In genomic region chr16:35221581-35221980, GRCm38 (mm10) we compare ENCODE assay signal across 25 mouse cellular contexts.
A peak's percentile ranks its signal among the peaks of the same experiment; 100 is the strongest.
DNase-seq lines count a peak whose midpoint lies in the region; ATAC-seq and TF ChIP-seq lines count a peak whose summit lies in the region.
"Had no signal": no experiment of that assay in that cellular context is flagged by ENCODE, and none has a peak within 500 bp of the region (broad histone marks: within the 10 kb centered on the region; RNA-seq: fewer than 3 reads in every experiment).

No protein-coding gene starts in this region.

- TF ChIP-seq CTCF in heart, adult 2 months (IDR thresholded peaks at IDR 0.05): no peak
- TF ChIP-seq CTCF in cortical plate, adult 2 months (IDR thresholded peaks at IDR 0.05; ENCODE audit: extremely low read depth, insufficient read depth, low read length): no peak

- peaks cover 90% of the 10 kb centered on the region for H3K4me1 ChIP-seq in heart, embryonic 10.5 days
- peaks cover 72% of the 10 kb centered on the region for H3K4me1 ChIP-seq in heart, embryonic 16.5 days (ENCODE audit: control insufficient read depth, insufficient read depth, low read length)
- peaks cover 12% of the 10 kb centered on the region; the same call in 1 of the 2 replicates for H3K4me1 ChIP-seq in heart, adult 2 months (ENCODE audit: control insufficient read depth, insufficient read depth, low read length)
- peaks cover 23% of the 10 kb centered on the region for H3K4me1 ChIP-seq in midbrain, embryonic 10.5 days
- no peaks in the 10 kb centered on the region for H3K4me1 ChIP-seq in midbrain, embryonic 14.5 days (ENCODE audit: control insufficient read depth, insufficient read depth, low read length)
- H3K4me1 ChIP-seq in cortical plate, adult 2 months (ENCODE audit: control insufficient read depth, insufficient read depth, low read length): no peaks in the 10 kb centered on the region
- H3K4me1 ChIP-seq: forebrain, embryonic 12.5 days; liver, embryonic 12.5 days; midbrain, embryonic 15.5 days had no signal

- no peak overlapping the region for H3K4me3 ChIP-seq in heart, embryonic 10.5 days
- H3K4me3 ChIP-seq in heart, embryonic 16.5 days (ENCODE audit: low read length): no peak overlapping the region
- no peak overlapping the region for H3K4me3 ChIP-seq in heart, adult 2 months
- no peak overlapping the region for H3K4me3 ChIP-seq in midbrain, embryonic 10.5 days
- no peak overlapping the region for H3K4me3 ChIP-seq in midbrain, embryonic 14.5 days (replicated peaks; ENCODE audit: low read depth, low read length)
- H3K4me3 ChIP-seq in cortical plate, adult 2 months (ENCODE audit: insufficient read depth, low read length): no peak overlapping the region
- H3K4me3 ChIP-seq: embryonic facial prominence, embryonic 15.5 days; forebrain, embryonic 12.5 days; liver, embryonic 12.5 days; midbrain, embryonic 15.5 days; neural tube, embryonic 15.5 days had no signal

- no peak overlapping the region for H3K4me2 ChIP-seq in heart, embryonic 16.5 days (ENCODE audit: low read depth, low read length)
- no peak overlapping the region for H3K4me2 ChIP-seq in midbrain, embryonic 14.5 days (ENCODE audit: low read length)
- H3K4me2 ChIP-seq: embryonic facial prominence, embryonic 15.5 days; forebrain, embryonic 12.5 days; hindbrain, embryonic 14.5 days; liver, embryonic 12.5 days; midbrain, embryonic 15.5 days; neural tube, embryonic 15.5 days had no signal

- no peak for ATAC-seq in heart, embryonic 16.5 days (replicated peaks; ENCODE audit: extremely low read depth, insufficient read depth, low FRiP score)
- no peak for ATAC-seq in midbrain, embryonic 14.5 days (ENCODE audit: low FRiP score, low TSS enrichment)
- ATAC-seq: forebrain, postnatal 0 days; intestine, postnatal 0 days; liver, embryonic 12.5 days; liver, postnatal 0 days; midbrain, embryonic 15.5 days had no signal

- WGBS in heart, embryonic 10.5 days: 42% methylated on average over 4 of the region's 4 CpGs
- WGBS in heart, embryonic 16.5 days: 62% methylated on average over 4 of the region's 4 CpGs
- 51% methylated on average over 4 of the region's 4 CpGs for WGBS in heart, adult 2 months
- WGBS in midbrain, embryonic 10.5 days: 41% methylated on average over 4 of the region's 4 CpGs
- WGBS in midbrain, embryonic 14.5 days: 26% methylated on average over 4 of the region's 4 CpGs

- no peak for TF ChIP-seq POLR2A in heart, adult 2 months (IDR thresholded peaks at IDR 0.05; ENCODE audit: insufficient read depth, low read depth, low read length)
- no peak for TF ChIP-seq POLR2A in cortical plate, adult 2 months (IDR thresholded peaks at IDR 0.05; ENCODE audit: extremely low read depth, insufficient read depth, low read length)

- H3K9me3 ChIP-seq in heart, embryonic 10.5 days: no peaks in the 10 kb centered on the region
- H3K9me3 ChIP-seq in heart, embryonic 16.5 days (replicated peaks; ENCODE audit: control insufficient read depth, low read length): no peaks in the 10 kb centered on the region
- H3K9me3 ChIP-seq in midbrain, embryonic 10.5 days (replicated peaks): no peaks in the 10 kb centered on the region
- no peaks in the 10 kb centered on the region for H3K9me3 ChIP-seq in midbrain, embryonic 14.5 days (ENCODE audit: control insufficient read depth, low read length)
- H3K9me3 ChIP-seq: embryonic facial prominence, embryonic 15.5 days; forebrain, embryonic 12.5 days; G1E; liver, embryonic 12.5 days; midbrain, embryonic 15.5 days; neural tube, embryonic 15.5 days had no signal

- no peak for DNase-seq in heart, embryonic 10.5 days (ENCODE audit: low spot score)
- no peak for DNase-seq in heart, postnatal 14 days
- no peak for DNase-seq in heart, adult 2 months
- DNase-seq in midbrain, embryonic 10.5 days (ENCODE audit: low spot score): no peak
- DNase-seq in midbrain, embryonic 14.5 days: no peak
- DNase-seq in right cerebral cortex, postnatal 14 days: no peak
- DNase-seq: adrenal gland, postnatal 10 days; cerebellum, adult 9-10 months; cerebellum, postnatal 36 days; forebrain, postnatal 0 days; heart, postnatal 36 days; kidney, postnatal 4 days; liver, postnatal 0 days; lung, postnatal 36 days; thymus, postnatal 4 days had no signal

- intact Hi-C loops in heart, postnatal 14 days (cut with DNase I): no loop called here
- intact Hi-C loops in heart, adult 2 months (cut with DNase I): no loop called here

- peak overlapping the region; percentile 84 for H3K27ac ChIP-seq in heart, embryonic 10.5 days
- H3K27ac ChIP-seq in heart, embryonic 16.5 days (ENCODE audit: low read length): peak overlapping the region; percentile 95
- H3K27ac ChIP-seq in heart, adult 2 months: no peak overlapping the region; the same call in 1 of the 2 replicates
- peak overlapping the region; percentile 38; the same call in 1 of the 2 replicates for H3K27ac ChIP-seq in midbrain, embryonic 10.5 days (replicated peaks)
- H3K27ac ChIP-seq in midbrain, embryonic 14.5 days (replicated peaks; ENCODE audit: low read depth, low read length): no peak overlapping the region
- H3K27ac ChIP-seq in cortical plate, adult 2 months (ENCODE audit: insufficient read depth, low read length): 0 out of 2 replicates have a peak overlapping the region, but pooled peaks have one; percentile 15
- H3K27ac ChIP-seq: embryonic facial prominence, embryonic 15.5 days; forebrain, embryonic 12.5 days; hindbrain, embryonic 14.5 days; liver, embryonic 12.5 days; midbrain, embryonic 15.5 days; neural tube, embryonic 15.5 days had no signal

- H3K36me3 ChIP-seq in heart, embryonic 10.5 days: no peaks in the 10 kb centered on the region
- no peaks in the 10 kb centered on the region for H3K36me3 ChIP-seq in heart, embryonic 16.5 days (ENCODE audit: control insufficient read depth, insufficient read depth)
- H3K36me3 ChIP-seq in heart, adult 2 months (ENCODE audit: control insufficient read depth, insufficient read depth, low read length): no peaks in the 10 kb centered on the region
- no peaks in the 10 kb centered on the region for H3K36me3 ChIP-seq in midbrain, embryonic 10.5 days
- H3K36me3 ChIP-seq in midbrain, embryonic 14.5 days (ENCODE audit: control insufficient read depth, insufficient read depth, low read length): no peaks in the 10 kb centered on the region
- H3K36me3 ChIP-seq: embryonic facial prominence, embryonic 15.5 days; forebrain, embryonic 12.5 days; G1E; liver, embryonic 12.5 days; midbrain, embryonic 15.5 days; neural tube, embryonic 15.5 days had no signal

- peak overlapping the region; percentile 50 for H3K9ac ChIP-seq in heart, embryonic 16.5 days (ENCODE audit: low read length)
- no peak overlapping the region for H3K9ac ChIP-seq in heart, adult 2 months (ENCODE audit: low read depth, low read length)
- no peak overlapping the region for H3K9ac ChIP-seq in midbrain, embryonic 14.5 days (replicated peaks; ENCODE audit: low read length)
- H3K9ac ChIP-seq: embryonic facial prominence, embryonic 15.5 days; forebrain, embryonic 12.5 days; forebrain, postnatal 0 days; hindbrain, embryonic 14.5 days; liver, embryonic 12.5 days; liver, postnatal 0 days; midbrain, embryonic 15.5 days; neural tube, embryonic 15.5 days had no signal

- TF ChIP-seq EP300 in heart, adult 2 months (IDR thresholded peaks at IDR 0.05; ENCODE audit: insufficient read depth, low read depth, low read length): no peak

- no peaks in the 10 kb centered on the region for H3K27me3 ChIP-seq in heart, embryonic 10.5 days (ENCODE audit: insufficient read depth, poor library complexity, severe bottlenecking)
- no peaks in the 10 kb centered on the region for H3K27me3 ChIP-seq in heart, embryonic 16.5 days (ENCODE audit: control insufficient read depth, insufficient read depth, low read length)
- H3K27me3 ChIP-seq in heart, adult 2 months (ENCODE audit: control insufficient read depth, insufficient read depth, low read length): no peaks in the 10 kb centered on the region
- H3K27me3 ChIP-seq in midbrain, embryonic 10.5 days (ENCODE audit: low read depth, poor library complexity, severe bottlenecking): no peaks in the 10 kb centered on the region
- H3K27me3 ChIP-seq in midbrain, embryonic 14.5 days (ENCODE audit: control insufficient read depth, insufficient read depth, low read length): no peaks in the 10 kb centered on the region
- H3K27me3 ChIP-seq: embryonic facial prominence, embryonic 15.5 days; forebrain, embryonic 12.5 days; liver, embryonic 12.5 days; midbrain, embryonic 15.5 days; neural tube, embryonic 15.5 days had no signal

- H3K79me2 ChIP-seq in heart, adult 2 months (replicated peaks; ENCODE audit: control insufficient read depth, insufficient read depth, low read length): no peaks in the 10 kb centered on the region

Comparison
In these comparisons a context has a peak if more than half of its experiments do, and no peak if none do; other contexts are left out.
1. H3K27ac ChIP-seq: peak in heart, embryonic 10.5 days (single experiment), heart, embryonic 16.5 days (single experiment), midbrain, embryonic 10.5 days (single experiment) and cortical plate, adult 2 months (single experiment); none in heart, adult 2 months (single experiment) and midbrain, embryonic 14.5 days (single experiment).